Comparison of ENCODE assay signal across 18 mouse cellular contexts in the genomic region with DNA sequence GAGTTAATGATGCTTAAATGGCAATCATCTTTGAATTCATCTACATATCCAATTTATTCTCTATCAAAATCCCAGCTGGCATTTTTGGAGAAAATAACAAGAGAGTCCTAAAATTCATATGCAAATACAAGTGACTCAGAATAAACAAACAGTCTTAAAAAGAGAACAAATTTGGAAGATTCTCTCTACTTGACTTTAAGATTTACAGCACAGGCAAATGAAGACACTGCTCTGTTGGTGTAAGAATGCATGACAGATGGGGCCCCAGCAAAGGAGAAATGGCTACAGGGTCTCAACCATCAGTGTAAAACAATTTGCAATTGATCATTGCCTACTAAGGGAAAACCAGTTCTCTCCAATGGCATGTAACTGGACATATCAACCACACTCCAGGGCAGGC.
DNase-seq lines count a peak whose midpoint lies in the region; ATAC-seq and TF ChIP-seq lines count a peak whose summit lies in the region.
"Had no signal": no experiment of that assay in that cellular context is flagged by ENCODE, and none has a peak within 500 bp of the region (broad histone marks: within the 10 kb centered on the region; RNA-seq: fewer than 3 reads in every experiment).

No protein-coding gene starts in this region.

- H3K4me3 ChIP-seq in forebrain, embryonic 16.5 days (replicated peaks; ENCODE audit: low read length): no peak overlapping the region
- H3K4me3 ChIP-seq in forebrain, postnatal 0 days (ENCODE audit: low read depth, low read length): no peak overlapping the region
- H3K4me3 ChIP-seq: embryonic facial prominence, embryonic 10.5 days; embryonic facial prominence, embryonic 12.5 days; forebrain, embryonic 13.5 days had no signal

- DNase-seq in forebrain, postnatal 0 days: no peak
- peak; percentile 4 for DNase-seq in layer of hippocampus, adult 9-10 months (ENCODE audit: low spot score)
- DNase-seq in layer of hippocampus, adult 8-10 months (ENCODE audit: low spot score in 2 of 2): no peak
- DNase-seq in brain, embryonic 14.5 days (ENCODE audit: low read depth): peak; percentile 13
- DNase-seq in urinary bladder, postnatal 4 days (ENCODE audit: low spot score in 2 of 2): no peak
- DNase-seq in natural killer cell, adult 2 months (ENCODE audit: low spot score in 2 of 2): no peak
- DNase-seq: adrenal gland, adult 2 months; adrenal gland, postnatal 10 days; adrenal gland, postnatal 25 days; cerebellum, adult 11-12 months; cerebellum, adult 2 months; cerebellum, adult 9-10 months; cerebellum, postnatal 10 days; cerebellum, postnatal 25 days had no signal

- H3K9ac ChIP-seq in forebrain, embryonic 16.5 days (replicated peaks; ENCODE audit: low read depth, low read length): no peak overlapping the region
- no peak overlapping the region for H3K9ac ChIP-seq in forebrain, postnatal 0 days
- H3K9ac ChIP-seq: embryonic facial prominence, embryonic 12.5 days; forebrain, embryonic 13.5 days had no signal

- no peaks in the 10 kb centered on the region for H3K27me3 ChIP-seq in forebrain, embryonic 16.5 days (replicated peaks; ENCODE audit: control insufficient read depth, insufficient read depth, low read length)
- H3K27me3 ChIP-seq in forebrain, postnatal 0 days (ENCODE audit: insufficient read depth, low read length): no peaks in the 10 kb centered on the region
- H3K27me3 ChIP-seq: embryonic facial prominence, embryonic 12.5 days; forebrain, embryonic 13.5 days had no signal

- no peaks in the 10 kb centered on the region for H3K4me1 ChIP-seq in forebrain, embryonic 16.5 days (replicated peaks; ENCODE audit: control insufficient read depth, insufficient read depth, low read length)
- H3K4me1 ChIP-seq in forebrain, postnatal 0 days (ENCODE audit: insufficient read depth): no peaks in the 10 kb centered on the region
- H3K4me1 ChIP-seq: embryonic facial prominence, embryonic 10.5 days; embryonic facial prominence, embryonic 12.5 days; forebrain, embryonic 13.5 days had no signal

- ATAC-seq in forebrain, embryonic 16.5 days: peak; percentile 62
- ATAC-seq in forebrain, postnatal 0 days: no peak; the same call in 1 of the 2 replicates
- ATAC-seq: forebrain, embryonic 13.5 days had no signal

- H3K4me2 ChIP-seq in forebrain, embryonic 16.5 days (ENCODE audit: low read length): no peak overlapping the region
- no peak overlapping the region for H3K4me2 ChIP-seq in forebrain, postnatal 0 days (ENCODE audit: low read depth)
- H3K4me2 ChIP-seq: embryonic facial prominence, embryonic 12.5 days; forebrain, embryonic 13.5 days had no signal

- H3K36me3 ChIP-seq in forebrain, embryonic 16.5 days (ENCODE audit: control insufficient read depth, insufficient read depth): no peaks in the 10 kb centered on the region
- H3K36me3 ChIP-seq in forebrain, postnatal 0 days (ENCODE audit: insufficient read depth): no peaks in the 10 kb centered on the region
- H3K36me3 ChIP-seq: embryonic facial prominence, embryonic 10.5 days; embryonic facial prominence, embryonic 12.5 days had no signal

- TF ChIP-seq POLR2A in brain, embryonic 14.5 days (IDR thresholded peaks at IDR 0.05; ENCODE audit: borderline replicate concordance, extremely low read depth, insufficient read depth, insufficient read length, poor library complexity, severe bottlenecking): no peak

- H3K27ac ChIP-seq in forebrain, embryonic 16.5 days (ENCODE audit: low read length): no peak overlapping the region
- H3K27ac ChIP-seq in forebrain, postnatal 0 days (ENCODE audit: low read depth, low read length): no peak overlapping the region
- H3K27ac ChIP-seq: embryonic facial prominence, embryonic 10.5 days; embryonic facial prominence, embryonic 12.5 days; forebrain, embryonic 13.5 days had no signal

- no peak for TF ChIP-seq CTCF in forebrain, postnatal 0 days (IDR thresholded peaks at IDR 0.05; ENCODE audit: low read depth)
- TF ChIP-seq CTCF in brain, embryonic 14.5 days (IDR thresholded peaks at IDR 0.05; ENCODE audit: borderline replicate concordance, extremely low read depth, insufficient read depth, insufficient read length): no peak

- no peaks in the 10 kb centered on the region for H3K9me3 ChIP-seq in forebrain, embryonic 16.5 days (ENCODE audit: control insufficient read depth, low read length)
- no peaks in the 10 kb centered on the region for H3K9me3 ChIP-seq in forebrain, postnatal 0 days (ENCODE audit: low read length)
- H3K9me3 ChIP-seq: embryonic facial prominence, embryonic 10.5 days; embryonic facial prominence, embryonic 12.5 days; forebrain, embryonic 13.5 days had no signal

Comparison
In these comparisons a context has a peak if more than half of its experiments do, and no peak if none do; other contexts are left out.
1. DNase-seq: peak in layer of hippocampus, adult 9-10 months (single experiment) and brain, embryonic 14.5 days (single experiment); none in forebrain, postnatal 0 days (single experiment), layer of hippocampus, adult 8-10 months (0 of 2), urinary bladder, postnatal 4 days (0 of 2) and natural killer cell, adult 2 months (0 of 2).